Mouse (Mus musculus) thymus, postnatal 14 days (tissue): ENCODE data around the gene Bloc1s6.

Experiments used
- DNase-seq: peaks from one replicate; pipeline ENCODE4 v3.0.0; 2021

The Bloc1s6 gene

GRCm38 (mm10) chr2:122737894-122738830, at the start of gene Bloc1s6:
Gene Bloc1s6 (plus strand): TSS chr2:122738503.
- peak; percentile 91 for DNase-seq

DNA sequence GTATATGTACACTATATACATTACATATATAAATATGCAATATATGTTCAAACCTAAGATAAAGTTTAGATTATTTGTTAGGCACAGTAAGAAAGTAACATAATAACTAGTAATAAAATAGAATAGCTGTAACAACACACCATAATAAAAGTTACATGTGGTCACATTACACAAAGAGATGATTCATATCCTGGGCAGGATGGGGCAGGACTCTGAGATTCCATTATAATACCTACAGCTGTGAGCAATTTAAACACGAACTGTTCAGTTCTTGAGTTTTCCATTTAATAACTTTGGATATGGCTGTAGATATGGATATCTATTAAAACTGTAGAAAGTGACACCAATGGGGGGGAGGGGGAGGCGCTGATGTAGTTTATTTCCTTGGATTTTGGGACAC, 40.8 kb upstream of the Bloc1s6 start:
- no peak for DNase-seq

DNA sequence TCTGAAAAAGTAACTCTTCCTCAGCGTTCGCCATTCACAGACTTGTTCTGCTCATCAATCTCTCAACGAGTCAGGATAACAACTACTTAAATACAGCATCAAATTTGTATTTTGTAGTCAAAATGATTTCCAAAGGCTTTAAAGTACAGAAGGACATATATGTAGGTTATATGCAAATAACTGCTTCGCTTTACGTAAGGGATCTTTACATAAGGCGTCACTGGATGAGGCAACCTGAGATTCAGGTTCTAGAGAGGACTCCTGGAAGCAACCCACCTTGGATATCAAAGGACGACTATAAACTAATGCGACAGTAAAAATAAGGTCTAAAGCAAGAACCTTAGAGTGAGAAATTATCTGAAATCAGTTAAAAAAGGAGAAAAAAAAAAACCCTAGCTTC, 37.3 kb upstream of the Bloc1s6 start:
- no peak for DNase-seq

DNA sequence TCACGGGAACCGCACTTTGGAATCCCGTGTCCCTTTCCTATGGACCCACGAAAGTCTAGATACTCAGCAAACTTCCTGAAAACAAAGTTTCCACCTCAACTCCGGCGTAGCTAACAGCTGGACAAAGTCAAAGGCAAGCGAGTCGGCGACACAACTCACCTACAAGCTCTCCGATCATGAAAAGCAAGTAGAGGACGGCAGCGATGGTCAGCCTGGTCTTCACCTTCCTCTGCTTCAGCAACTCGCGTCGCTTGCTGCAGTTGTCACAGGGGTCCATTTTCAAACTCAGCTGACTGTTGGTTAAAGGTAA, 36.5 kb upstream of the Bloc1s6 start:
- DNase-seq, result no peak

- peak; percentile 75 for DNase-seq
Measured at GRCm38 (mm10) chr2:122702181-122703036, 35.9 kb upstream of the Bloc1s6 start, which contains the start of gene Slc30a4. Gene Slc30a4 (minus strand): TSS chr2:122702663.

DNA sequence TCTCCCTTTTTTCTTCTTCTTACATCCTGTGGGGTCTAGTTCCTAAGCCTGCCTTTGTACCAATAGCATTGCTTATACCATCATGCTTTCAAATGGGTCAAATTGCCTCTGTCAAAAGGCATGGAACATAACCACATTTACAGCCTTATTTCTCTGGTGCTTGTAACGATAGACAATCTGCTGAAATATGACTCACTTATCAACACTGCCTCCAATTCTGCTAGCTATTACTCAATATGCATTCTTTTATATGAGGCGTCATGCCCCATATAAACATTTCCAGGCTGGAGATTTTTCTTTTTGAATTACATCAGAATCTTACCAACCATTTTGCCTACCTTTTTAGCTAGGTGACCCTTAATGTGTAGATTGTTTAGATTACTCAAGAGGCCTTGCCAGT, 33.7 kb upstream of the Bloc1s6 start:
- DNase-seq, result no peak

- no peak for DNase-seq
Measured at GRCm38 (mm10) chr2:122708080-122708479, 30.2 kb upstream of the Bloc1s6 start.

GRCm38 (mm10) chr2:122709156-122709555, 29.1 kb upstream of the Bloc1s6 start:
- no peak for DNase-seq

GRCm38 (mm10) chr2:122711911-122712310, 26.4 kb upstream of the Bloc1s6 start:
- no peak for DNase-seq

DNA sequence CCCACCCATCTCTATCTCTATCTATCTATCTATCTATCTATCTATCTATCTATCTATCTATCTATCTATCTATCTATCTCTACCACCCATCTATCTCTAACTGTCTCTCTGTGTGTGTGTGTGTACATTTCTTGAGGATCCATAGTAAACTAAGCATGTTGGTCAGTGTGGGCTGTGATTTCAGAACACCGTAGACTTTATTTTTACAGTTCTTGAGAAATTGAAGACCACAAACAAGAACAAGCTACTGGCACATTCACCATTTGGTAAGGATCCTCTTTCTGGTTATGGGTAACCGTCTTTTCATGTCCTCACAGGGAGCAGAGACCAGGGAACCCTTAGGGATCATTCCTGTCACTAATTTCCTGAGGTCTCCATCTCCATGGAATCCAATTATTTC, 25.5 kb upstream of the Bloc1s6 start:
- no peak for DNase-seq

GRCm38 (mm10) chr2:122715148-122715692, 23.1 kb upstream of the Bloc1s6 start:
- DNase-seq, result no peak

GRCm38 (mm10) chr2:122716301-122716842, 21.9 kb upstream of the Bloc1s6 start:
- DNase-seq, result peak; percentile 33

GRCm38 (mm10) chr2:122719232-122719631, 19.1 kb upstream of the Bloc1s6 start:
- DNase-seq, result no peak

- peak; percentile 74 for DNase-seq
Measured at GRCm38 (mm10) chr2:122720564-122720963, 17.7 kb upstream of the Bloc1s6 start.

GRCm38 (mm10) chr2:122725604-122726003, 12.7 kb upstream of the Bloc1s6 start:
- peak; percentile 67 for DNase-seq

- no peak for DNase-seq
Measured at GRCm38 (mm10) chr2:122731456-122731855, 6.8 kb upstream of the Bloc1s6 start.

DNA sequence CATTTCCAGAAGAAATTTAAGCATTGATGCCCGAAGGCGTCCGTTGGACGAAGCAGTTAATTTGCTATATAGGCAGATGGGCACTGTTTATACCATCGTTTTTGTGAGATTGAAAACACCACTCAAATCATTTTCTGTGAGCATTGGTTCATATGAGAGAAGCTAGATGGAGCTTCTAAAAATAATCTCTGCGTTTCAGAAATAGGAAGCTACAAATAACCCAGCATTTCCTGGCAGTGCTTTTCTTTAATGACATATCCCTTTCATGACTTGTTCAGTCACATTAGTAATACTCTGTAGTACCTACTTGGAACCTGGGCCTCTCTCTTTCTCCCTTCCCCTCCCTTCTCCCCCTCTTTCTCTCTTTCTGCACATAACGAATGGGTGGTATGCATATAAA, 720 bp downstream of the Bloc1s6 start:
- no peak for DNase-seq

- no peak for DNase-seq
Measured at GRCm38 (mm10) chr2:122746461-122746860, 8.2 kb downstream of the Bloc1s6 start.

DNA sequence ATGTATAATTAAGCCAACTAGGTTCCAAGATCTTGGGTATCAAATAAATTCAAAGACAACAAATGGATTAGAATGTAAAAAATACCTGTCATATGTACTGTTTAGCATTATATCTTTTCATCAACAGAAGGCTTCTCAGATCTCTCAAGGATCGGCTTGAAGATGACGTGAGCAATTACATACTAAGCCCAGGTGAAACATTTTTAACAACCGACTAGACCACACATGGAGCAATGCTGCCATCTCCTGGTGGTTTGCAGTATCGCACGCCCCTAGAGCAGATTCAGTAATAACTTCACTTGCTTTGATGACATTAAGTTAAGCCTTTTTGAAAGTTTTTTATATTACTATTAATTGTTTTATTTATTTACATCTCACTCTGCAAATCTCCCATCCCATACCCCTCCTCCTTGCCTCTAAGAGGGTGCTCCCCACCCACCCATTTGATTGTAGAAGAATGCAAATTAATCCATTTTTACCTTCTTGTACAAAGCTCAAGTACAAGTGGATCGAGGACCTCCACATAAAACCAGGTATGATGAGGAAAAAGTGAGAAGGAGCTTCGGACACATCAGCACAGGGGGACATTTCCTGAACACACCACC, 15.5 kb downstream of the Bloc1s6 start:
- peak; percentile 71 for DNase-seq

DNA sequence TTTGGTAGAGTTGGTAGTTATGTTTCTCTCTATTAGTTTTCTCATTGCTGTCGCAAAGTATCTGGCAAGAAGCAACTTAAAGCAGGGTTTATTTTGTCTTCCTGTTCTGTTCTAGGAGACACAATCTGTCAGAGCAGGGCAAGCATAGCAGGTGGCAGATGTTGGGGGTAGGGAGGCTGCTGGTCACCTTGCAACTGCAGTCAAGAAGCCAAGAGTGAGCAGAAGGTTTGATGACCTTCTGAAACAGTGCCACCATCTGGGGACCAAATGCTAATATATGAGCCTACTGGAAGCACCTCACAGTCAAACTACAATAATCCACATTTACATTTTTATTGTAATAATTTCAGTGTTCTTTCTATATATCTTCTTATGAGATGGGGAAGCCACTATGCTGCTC, 21.5 kb downstream of the Bloc1s6 start:
- DNase-seq, result no peak

DNA sequence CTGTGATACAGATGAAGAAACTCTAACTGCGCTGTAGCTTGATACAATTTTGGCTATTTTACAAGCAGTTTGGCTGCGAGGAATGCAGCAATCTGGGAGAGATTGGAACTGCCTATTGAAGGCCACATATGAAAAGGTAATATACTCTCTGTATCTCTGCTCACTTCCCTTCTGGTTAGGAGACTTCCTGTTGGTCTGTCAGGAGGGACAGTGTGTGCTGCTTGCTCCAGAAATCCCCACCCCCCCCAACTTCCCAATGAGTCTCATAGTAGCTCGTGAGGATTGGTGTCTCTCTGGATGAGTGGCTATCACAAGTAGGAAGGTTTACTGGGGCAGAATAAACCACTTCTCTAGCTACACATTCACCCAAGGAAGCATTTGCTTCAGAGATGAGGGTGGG, 24.7 kb downstream of the Bloc1s6 start:
- no peak for DNase-seq

- DNase-seq, result peak; percentile 32
Measured at GRCm38 (mm10) chr2:122764526-122764925, 26.2 kb downstream of the Bloc1s6 start.
